Mouse (Mus musculus) kidney, adult 11 months (tissue): ENCODE data around the gene Dcst1.

Experiments
- DNase-seq: peaks from one replicate; pipeline ENCODE4 v3.0.0; 2022

Gene Dcst1

GRCm38 (mm10) chr3:89388134-89388881 lies 23.3 kb upstream of the Dcst1 start:
- DNase-seq, result peak; percentile 67

DNA sequence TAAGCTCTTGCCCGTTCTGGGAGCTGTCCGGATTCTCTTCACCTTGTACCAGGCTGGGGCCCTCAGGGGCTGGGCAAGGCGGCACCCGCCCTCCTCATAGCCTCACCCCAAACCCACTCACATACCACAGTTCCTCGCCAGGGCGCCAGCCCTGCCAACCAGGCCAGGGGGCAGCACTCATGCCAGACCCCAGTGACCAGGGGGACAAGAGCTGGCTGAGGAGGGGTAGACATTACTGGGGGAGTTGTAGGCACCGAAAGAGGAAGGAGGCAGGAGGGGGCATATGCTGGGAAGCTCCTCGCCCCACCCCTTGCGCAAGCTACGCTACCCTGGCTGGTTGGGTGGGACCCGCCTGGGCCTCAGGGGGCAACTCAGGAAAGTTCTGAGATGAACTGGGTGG lies 22.6 kb upstream of the Dcst1 start:
- DNase-seq, result peak; percentile 37

- no peak for DNase-seq
Measured at GRCm38 (mm10) chr3:89386438-89387420, 21.7 kb upstream of the Dcst1 start.

DNA sequence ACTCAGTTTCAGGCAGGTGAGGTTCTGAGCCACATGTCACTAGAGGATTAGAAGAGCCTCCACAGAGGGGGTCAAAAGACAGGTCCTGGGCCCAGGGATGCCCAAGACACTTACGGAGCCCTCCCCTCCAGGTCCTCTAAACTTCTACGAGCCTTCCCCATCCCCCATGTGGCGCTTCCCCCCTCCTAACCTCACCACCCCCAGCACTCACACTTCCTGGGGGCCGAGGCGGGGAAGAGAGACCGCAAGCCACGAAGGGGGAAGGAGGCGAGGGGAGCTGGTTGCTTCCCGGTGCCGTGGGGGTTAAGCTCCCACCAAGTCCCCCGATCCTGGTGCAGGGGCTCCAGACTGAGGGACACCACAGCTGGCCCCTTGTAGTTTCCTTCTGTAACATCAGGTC lies 20.4 kb upstream of the Dcst1 start:
- no peak for DNase-seq

GRCm38 (mm10) chr3:89384331-89385076 lies 19.5 kb upstream of the Dcst1 start:
- no peak for DNase-seq

GRCm38 (mm10) chr3:89383651-89384255 lies 18.7 kb upstream of the Dcst1 start:
- DNase-seq, result no peak

GRCm38 (mm10) chr3:89382950-89383349 lies 17.9 kb upstream of the Dcst1 start:
- no peak for DNase-seq

GRCm38 (mm10) chr3:89382033-89382882 lies 17.2 kb upstream of the Dcst1 start:
- no peak for DNase-seq

DNA sequence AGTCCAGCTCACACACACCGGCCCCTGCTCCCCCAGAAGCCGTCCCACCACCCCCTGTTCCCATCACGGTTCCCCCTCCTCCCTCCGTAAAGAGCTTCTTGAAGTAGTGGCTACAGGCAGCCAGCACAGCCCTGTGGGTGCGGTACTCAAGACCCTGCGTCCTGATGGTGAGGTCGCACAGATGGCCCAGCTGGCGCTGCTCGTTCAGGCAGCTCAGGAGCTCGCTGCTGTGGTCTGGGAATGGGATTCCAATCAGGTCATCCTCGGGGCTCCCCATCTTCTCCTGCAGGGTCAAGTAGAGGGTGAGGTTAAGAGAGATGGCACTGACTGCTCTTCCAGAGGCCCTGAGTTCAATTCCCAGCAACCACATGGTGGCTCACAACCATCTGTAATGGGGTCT lies 16.2 kb upstream of the Dcst1 start:
- DNase-seq, result no peak

DNA sequence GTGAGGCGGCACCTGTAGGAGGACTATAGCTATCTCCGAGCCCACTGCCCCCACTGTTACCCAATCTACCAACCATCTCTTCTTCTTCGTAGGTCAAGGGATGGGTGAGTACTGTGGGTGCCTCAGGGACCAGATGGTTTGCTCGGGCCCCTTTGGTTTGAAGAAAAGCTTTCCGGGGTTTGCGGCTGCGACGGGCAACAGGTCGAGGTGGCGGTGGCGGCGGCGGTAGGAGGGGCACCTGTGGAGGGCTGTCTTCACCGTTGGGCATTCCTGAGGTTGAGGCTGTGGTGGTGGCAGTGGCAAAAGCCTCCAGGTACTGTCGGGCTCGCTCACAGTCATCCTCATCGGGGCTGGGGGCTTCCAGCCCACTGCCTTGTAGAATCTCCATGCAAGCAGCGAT lies 15.7 kb upstream of the Dcst1 start:
- no peak for DNase-seq

- no peak for DNase-seq
Measured at GRCm38 (mm10) chr3:89380291-89380690, 15.2 kb upstream of the Dcst1 start.

DNA sequence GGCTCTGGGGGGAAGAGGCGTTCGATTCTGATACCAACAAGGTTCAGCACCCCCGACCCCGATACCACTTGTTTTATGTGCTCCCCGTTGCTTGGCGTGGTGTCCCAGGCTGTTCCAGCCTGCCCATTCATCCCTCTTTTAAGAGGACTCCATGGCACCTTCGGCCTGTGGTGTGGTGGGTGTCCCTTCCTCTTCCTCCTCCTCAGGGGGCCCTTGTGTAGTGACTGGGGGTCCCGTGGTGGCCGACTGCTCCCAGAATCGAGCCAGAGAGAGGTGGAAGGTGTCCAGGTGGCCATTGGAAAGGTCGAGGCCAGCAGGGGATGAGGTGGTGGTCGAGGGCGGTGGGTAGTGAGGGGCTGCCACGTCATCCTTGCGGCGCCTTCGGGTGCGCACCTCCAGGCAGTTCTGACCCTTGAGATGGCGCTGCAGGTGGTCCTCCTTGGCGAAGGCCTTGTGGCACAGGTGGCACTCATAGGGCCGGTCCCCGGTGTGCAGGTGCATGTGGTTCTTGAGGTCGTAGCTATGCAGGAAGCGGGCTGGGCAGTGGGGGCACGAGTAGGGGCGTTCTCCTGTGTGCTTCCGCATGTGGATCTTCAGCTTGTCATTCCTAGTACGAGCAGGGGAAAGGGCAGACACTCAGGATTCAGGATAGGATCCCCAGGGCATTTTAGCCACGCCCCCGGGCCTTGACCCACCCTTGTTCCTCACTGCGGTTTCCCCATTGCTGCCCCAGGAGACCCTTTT lies 14.5 kb upstream of the Dcst1 start:
- no peak for DNase-seq

GRCm38 (mm10) chr3:89378394-89379067 lies 13.5 kb upstream of the Dcst1 start:
- peak; percentile 71 for DNase-seq

- no peak for DNase-seq
Measured at GRCm38 (mm10) chr3:89377831-89378230, 12.8 kb upstream of the Dcst1 start.

GRCm38 (mm10) chr3:89373581-89374231 lies 8.7 kb upstream of the Dcst1 start:
- DNase-seq, result no peak

GRCm38 (mm10) chr3:89367338-89367737 lies 2.3 kb upstream of the Dcst1 start:
- no peak for DNase-seq

DNA sequence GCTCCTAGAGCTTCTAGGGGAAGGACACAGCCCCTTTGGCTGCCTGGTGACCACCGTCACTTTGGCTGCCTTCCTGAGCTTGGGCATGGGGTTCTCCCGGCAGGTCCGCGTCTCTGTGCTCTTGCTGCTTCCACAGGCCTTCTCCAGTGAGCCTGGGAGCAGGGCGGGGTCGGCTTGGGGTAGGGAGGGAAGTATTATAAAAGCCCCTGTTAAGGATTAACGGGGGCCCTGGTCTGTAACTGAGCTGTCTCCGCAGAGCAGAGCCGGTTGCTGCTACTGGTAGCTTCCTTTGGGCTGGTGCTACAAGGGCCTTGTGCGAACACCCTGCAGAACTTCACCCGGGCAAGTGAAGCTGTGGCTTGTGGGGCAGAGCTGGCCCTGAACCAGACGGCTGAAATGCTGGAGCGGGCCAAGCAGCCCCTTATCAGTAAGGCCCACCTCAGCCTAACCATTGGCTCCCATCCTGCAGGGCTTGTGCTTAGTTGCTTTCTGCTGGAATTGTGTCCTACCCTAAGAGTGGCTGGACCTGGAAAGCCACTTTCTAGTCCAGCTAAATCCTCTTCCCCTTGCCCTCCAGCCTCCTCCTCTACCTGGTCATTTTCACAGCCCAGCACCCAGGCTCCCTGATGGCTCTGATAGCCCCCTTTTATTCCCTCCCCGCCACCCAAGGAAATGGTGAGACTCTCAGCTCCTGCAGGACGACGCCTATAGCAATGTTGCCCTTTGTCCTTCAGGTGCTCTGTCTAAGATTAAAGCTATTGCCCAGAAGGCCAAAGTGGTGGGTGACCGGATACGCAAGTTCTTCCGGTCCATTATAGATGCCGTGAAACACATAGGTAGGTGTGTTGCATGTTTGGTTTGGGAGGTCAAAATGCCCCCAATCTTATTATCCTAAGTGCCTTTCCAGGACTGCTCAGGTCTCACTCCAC lies 697 bp upstream of the Dcst1 start:
- DNase-seq, result no peak

DNA sequence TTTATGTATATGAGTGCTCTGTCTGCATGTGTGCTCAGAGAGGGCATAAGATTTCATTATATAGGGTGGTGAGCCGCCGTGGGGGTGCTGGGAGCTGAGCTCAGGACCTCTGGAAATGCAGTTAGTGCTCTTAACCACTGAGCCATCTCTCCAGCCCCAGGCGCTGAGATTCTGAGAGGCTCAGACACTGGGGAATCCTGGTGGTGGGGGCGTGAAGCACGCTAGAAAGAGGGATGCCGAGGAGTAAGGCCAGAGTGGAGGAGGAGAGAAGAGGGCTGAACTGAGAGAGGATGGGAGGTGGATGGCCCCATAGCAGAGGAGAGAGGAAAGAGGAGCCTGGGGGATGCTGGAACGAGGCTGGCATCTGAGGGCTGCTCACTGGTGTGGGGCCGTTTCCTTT lies 422 bp downstream of the Dcst1 start:
- DNase-seq, result no peak

DNA sequence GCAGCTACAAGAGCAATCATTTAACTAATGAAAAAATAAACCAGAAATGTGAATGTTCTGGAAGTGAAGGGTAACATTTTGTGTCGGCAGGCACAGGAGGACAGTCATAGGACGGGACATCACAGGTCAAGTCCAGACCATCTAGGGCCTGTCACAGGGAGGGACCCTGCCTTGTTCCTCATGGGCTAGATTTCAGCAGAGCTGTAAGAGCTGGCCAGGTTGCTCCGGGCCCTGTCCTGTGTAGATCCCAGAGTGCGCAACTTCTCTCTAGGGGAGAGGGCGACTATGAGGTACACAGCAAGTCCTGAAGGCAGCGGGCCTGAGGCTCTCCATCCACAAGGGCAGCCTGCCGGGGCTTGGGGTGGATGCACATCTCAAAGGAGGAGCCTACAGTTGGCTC lies 3.4 kb downstream of the Dcst1 start, which contains the start of gene Dcst2:
TSS of gene Dcst2 (plus strand) at position 301 of the 400 bp plus-strand sequence.
- DNase-seq, result no peak
